Mouse (Mus musculus): ENCODE measurements around the gene Cmc4. TPM values are rescaled to one million over a fixed set of nuclear protein-coding genes. Genes with fewer than 3 reads are reported as not detected.

Cmc4 gene
- total RNA-seq (2023): 10.5 TPM

DNA sequence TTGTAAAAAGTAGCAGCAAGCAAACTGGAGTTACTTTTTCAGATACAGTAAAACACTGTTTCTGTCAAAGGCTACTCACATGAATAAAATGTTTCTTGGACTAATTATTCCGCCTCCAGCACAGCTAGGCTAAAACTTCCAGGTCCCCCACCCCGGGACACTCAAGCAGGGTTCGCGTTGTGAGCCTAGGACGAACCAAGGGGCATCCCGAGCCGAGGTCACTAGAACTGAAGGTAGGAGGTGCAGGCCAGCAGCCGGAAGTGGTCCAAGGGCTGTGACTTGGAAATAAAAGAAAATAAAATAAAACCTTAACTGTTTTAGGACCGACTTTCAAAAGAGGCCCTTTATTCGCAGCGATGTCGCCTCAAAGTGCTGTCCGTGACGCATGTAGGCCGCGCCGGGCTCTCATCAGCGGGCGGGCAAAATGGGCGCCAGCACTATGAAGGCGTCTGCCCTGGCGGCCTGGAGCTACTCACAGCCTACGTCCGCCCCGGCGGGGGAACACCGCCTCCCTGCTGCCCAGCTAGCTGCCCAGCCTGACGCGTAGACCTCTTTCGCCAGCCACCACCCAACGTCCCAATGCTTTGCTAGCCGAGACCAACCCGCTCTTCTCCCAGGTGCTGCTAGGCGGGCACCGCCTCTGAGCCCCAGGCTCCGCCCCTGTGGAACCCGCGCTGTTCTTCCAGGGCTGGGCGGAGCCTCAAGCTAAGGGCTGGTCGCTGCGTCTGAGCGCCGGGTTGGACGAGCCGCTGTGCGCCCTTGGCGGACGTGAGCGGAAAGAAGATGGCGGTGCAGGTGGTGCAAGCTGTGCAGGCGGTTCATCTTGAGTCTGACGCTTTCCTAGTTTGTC lies at the start of gene Cmc4, which contains the start of the genes Mtcp1 and Brcc3:
Gene Cmc4 (minus strand): TSS at position 649 of the 850 bp plus-strand sequence.
Gene Mtcp1 (minus strand): TSS at position 653 of the 850 bp plus-strand sequence.
Gene Brcc3 (plus strand): TSS at position 693 of the 850 bp plus-strand sequence.

DNA sequence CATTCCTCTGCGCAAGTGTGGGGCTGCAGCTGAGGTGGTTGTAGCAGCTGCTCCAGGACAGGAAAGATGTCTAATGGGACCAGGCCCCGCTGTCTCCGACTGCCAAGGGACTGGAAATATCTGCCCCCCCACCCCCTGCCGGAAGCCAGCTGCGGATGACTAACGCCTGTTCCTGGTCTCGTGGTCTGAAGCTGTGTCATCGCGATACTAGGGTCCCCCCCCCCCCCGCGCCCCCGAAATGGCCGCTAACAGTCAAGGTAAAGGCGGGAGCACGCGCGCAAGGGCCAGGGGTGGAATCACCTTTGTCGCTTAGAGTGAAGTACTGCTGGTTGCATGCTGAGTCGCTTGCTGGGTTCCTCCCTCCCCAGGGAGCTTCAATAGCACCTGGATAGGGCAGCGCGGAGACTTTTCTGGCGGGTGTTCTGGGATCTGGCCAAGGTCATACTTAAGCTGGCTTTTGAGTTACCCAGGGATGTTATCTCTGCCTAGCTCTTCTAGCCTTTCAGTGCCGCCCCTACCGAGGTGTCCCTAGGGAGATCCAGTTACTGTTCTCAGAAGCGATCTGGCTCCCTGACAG lies 34.1 kb downstream of the Cmc4 start, which contains the start of the genes Fundc2 and F8:
Gene Fundc2 (plus strand): TSS at position 205 of the 577 bp plus-strand sequence.
Gene F8 (minus strand): TSS at position 421 of the 577 bp plus-strand sequence.

Other genes with a start within 250 kb of the Cmc4 start
- 21.6 TPM for gene Fundc2, start 34.2 kb downstream of the Cmc4 start, total RNA-seq (2023)
- 0.12 TPM for gene F8, start 34.0 kb downstream of the Cmc4 start, total RNA-seq (2023)
- 10.2 TPM for gene Mtcp1, start within 50 bp of the Cmc4 start, total RNA-seq (2023)
- gene Brcc3, start within 50 bp of the Cmc4 start, total RNA-seq (2023): 27.0 TPM
- 65.3 TPM for gene Vbp1, start 97.7 kb upstream of the Cmc4 start, total RNA-seq (2023)
- gene Rab39b, start 161.6 kb upstream of the Cmc4 start, total RNA-seq (2023): not detected